Mouse (Mus musculus) myocyte (in vitro differentiated cells): ENCODE data around the gene Tgoln1.

ENCODE experiments used
- E2F4 ChIP-seq: IDR thresholded peaks from one replicate; pipeline ENCODE4 v1.6.1; 2011; ENCODE audit warnings: mild to moderate bottlenecking, control low read depth, moderate library complexity; ENCODE audit not compliant: insufficient read depth
- MYOD1 ChIP-seq, 3 experiments: IDR thresholded peaks; one replicate each; pipeline ENCODE4 v1.6.1; 2011; ENCODE audit warnings: control low read depth in 2 of 3, low read depth in 2 of 3, mild to moderate bottlenecking in 2 of 3, moderate library complexity in 1 of 3; ENCODE audit not compliant: insufficient read length in 2 of 3, control insufficient read depth in 1 of 3
- POLR2A ChIP-seq: IDR thresholded peaks from one replicate; pipeline ENCODE4 v1.6.1; 2011; ENCODE audit warnings: low read depth, mild to moderate bottlenecking, control low read depth, moderate library complexity; ENCODE audit not compliant: insufficient read length
- POLR2AphosphoS2 ChIP-seq: IDR thresholded peaks from one replicate; pipeline ENCODE4 v1.6.1; 2011; ENCODE audit warnings: low read depth, control low read depth; ENCODE audit not compliant: insufficient read length
- SRF ChIP-seq: IDR thresholded peaks from one replicate; pipeline ENCODE4 v1.6.1; 2011; ENCODE audit warnings: low read depth; ENCODE audit not compliant: control insufficient read depth, insufficient read length

DNA sequence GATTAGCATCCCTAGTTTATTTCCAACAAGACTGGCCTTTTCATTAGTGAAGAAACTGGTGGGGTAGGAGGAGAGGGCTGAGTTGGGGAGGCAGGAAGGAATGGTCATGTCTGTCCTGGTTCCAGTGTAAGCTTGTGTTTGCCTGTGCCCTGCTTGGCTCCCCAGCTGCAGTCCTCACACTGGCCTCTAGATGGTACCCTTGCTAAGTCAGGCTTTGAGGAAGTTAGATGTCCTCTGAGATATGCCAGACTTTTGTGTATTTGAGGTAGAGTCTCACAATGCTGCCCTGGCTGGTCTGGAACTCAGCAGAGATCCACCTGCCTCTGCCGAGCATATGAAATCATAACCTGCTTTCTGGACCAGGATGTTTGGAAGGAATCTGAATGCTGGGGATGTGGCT, 15.1 kb downstream of the Tgoln1 start:
- TF ChIP-seq POLR2A (no peak), E2F4 (no peak), MYOD1 (IDR thresholded peaks at IDR 0.05; ENCODE audit: control insufficient read depth in 1 of 3, insufficient read length in 2 of 3, low read depth in 2 of 3) (no peak), SRF (no peak), POLR2AphosphoS2 (no peak)
